Mouse (Mus musculus) frontal cortex, postnatal 36 days (tissue): ENCODE data around the gene Chfr.
"Not testable (repeated sequence)": the region's sequence is repeated elsewhere in the genome, so short reads cannot be mapped to it uniquely, and the experiment has no call there.

Experiments
- DNase-seq, 2 experiments: peaks; one replicate each; pipeline ENCODE4 v3.0.0; 2022; ENCODE audit warnings: low spot score in 2 of 2

The Chfr gene

GRCm38 (mm10) chr5:110107581-110108304 is 27.9 kb upstream of the Chfr start, which contains the start of gene Gtpbp6:
Gene Gtpbp6, minus strand, starts transcription at chr5:110108197.
- DNase-seq = peak; percentile 93 to 94

- no peak for DNase-seq
Measured at GRCm38 (mm10) chr5:110108305-110108628, 27.4 kb upstream of the Chfr start.

- peak; percentile 94 to 95 for DNase-seq
Measured at GRCm38 (mm10) chr5:110109991-110110441, 25.6 kb upstream of the Chfr start, which contains the start of gene Zfp605. Gene Zfp605, plus strand, starts transcription at chr5:110110092.

- not testable (repeated sequence) for DNase-seq
Measured at GRCm38 (mm10) chr5:110122380-110122779, 13.3 kb upstream of the Chfr start.

GRCm38 (mm10) chr5:110136087-110136464 is 434 bp downstream of the Chfr start:
- DNase-seq = no peak

- no peak for DNase-seq
Measured at GRCm38 (mm10) chr5:110137816-110138215, 2.2 kb downstream of the Chfr start.

- DNase-seq = no peak
Measured at GRCm38 (mm10) chr5:110139325-110139724, 3.7 kb downstream of the Chfr start.

GRCm38 (mm10) chr5:110140424-110140823 is 4.8 kb downstream of the Chfr start:
- no peak for DNase-seq

- DNase-seq = no peak
Measured at GRCm38 (mm10) chr5:110142309-110142708, 6.7 kb downstream of the Chfr start.

GRCm38 (mm10) chr5:110143007-110143406 is 7.4 kb downstream of the Chfr start:
- DNase-seq = no peak

- no peak for DNase-seq
Measured at GRCm38 (mm10) chr5:110169374-110169773, 33.7 kb downstream of the Chfr start.

GRCm38 (mm10) chr5:110176362-110177020 is 40.8 kb downstream of the Chfr start, which contains the start of gene Golga3:
Gene Golga3, plus strand, starts transcription at chr5:110176701.
- DNase-seq = peak; percentile 84 to 90

GRCm38 (mm10) chr5:110177021-110177420 is 41.4 kb downstream of the Chfr start:
- DNase-seq = no peak

- DNase-seq = no peak
Measured at GRCm38 (mm10) chr5:110178628-110179027, 43.0 kb downstream of the Chfr start.

GRCm38 (mm10) chr5:110181716-110182115 is 46.1 kb downstream of the Chfr start:
- no peak for DNase-seq

- no peak for DNase-seq
Measured at GRCm38 (mm10) chr5:110203164-110203895, 67.7 kb downstream of the Chfr start.

GRCm38 (mm10) chr5:110204777-110205176 is 69.1 kb downstream of the Chfr start:
- no peak for DNase-seq

GRCm38 (mm10) chr5:110211312-110211711 is 75.7 kb downstream of the Chfr start:
- no peak for DNase-seq

- no peak for DNase-seq
Measured at GRCm38 (mm10) chr5:110216780-110217179, 81.1 kb downstream of the Chfr start.

GRCm38 (mm10) chr5:110220331-110220730 is 84.7 kb downstream of the Chfr start:
- DNase-seq = no peak
